Mouse (Mus musculus) C2C12 (cell line): ENCODE measurements around the gene Abhd14b.

ENCODE experiments used
- CTCF ChIP-seq: IDR thresholded peaks from one replicate; pipeline ENCODE4 v1.5.1; 2011; ENCODE audit not compliant: control insufficient read depth, insufficient read depth, insufficient read length
- MAX ChIP-seq: IDR thresholded peaks from one replicate; pipeline ENCODE4 v1.6.1; 2011; ENCODE audit warnings: mild to moderate bottlenecking, control low read depth
- MYOD1 ChIP-seq: IDR thresholded peaks from one replicate; pipeline ENCODE4 v1.6.1; 2011; ENCODE audit warnings: low read depth; ENCODE audit not compliant: control insufficient read depth, insufficient read length

DNA sequence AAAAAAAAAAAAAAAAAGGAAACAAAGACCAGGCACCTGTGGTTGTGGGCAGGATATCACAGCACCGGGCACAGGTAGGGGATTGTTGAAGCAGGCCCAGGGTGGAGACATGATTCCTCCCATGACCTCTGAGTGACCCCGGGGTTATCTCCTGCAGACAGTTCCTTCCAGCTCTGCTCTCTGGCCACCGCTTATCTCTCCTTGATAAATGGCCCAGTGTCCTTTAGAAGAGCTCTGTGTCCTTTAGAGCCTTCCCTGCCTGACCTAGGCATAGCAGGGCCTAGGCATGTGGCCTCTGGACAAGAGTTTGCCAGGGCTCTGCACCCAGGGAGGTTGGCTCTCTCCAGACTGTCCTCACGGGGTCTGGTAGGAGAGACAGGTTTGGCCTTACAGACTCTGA, 49.5 kb upstream of the Abhd14b start:
- TF ChIP-seq CTCF: no peak
- no peak for TF ChIP-seq MYOD1
- TF ChIP-seq MAX: no peak
